Mouse (Mus musculus) ES-Bruce4 (cell line): Measurements from ENCODE around the gene Kirrel. TPM values are rescaled to one million over a fixed set of nuclear protein-coding genes. Genes with fewer than 3 reads are reported as not detected.
A peak's percentile ranks its signal among the peaks of the same experiment; 100 is the strongest.

ENCODE experiments used
- H3K27ac ChIP-seq: 2 replicates; pipeline ENCODE4 v1.5.1; 2012; ENCODE audit warnings: low read length, inconsistent platforms; ENCODE audit not compliant: insufficient read depth
- H3K27me3 ChIP-seq: 2 replicates; pipeline ENCODE4 v1.6.1; 2012; ENCODE audit warnings: mild to moderate bottlenecking, low read length, inconsistent platforms; ENCODE audit not compliant: control insufficient read depth, poor library complexity, insufficient read depth, severe bottlenecking
- H3K36me3 ChIP-seq: 2 replicates; pipeline ENCODE4 v1.6.1; 2012; ENCODE audit warnings: inconsistent platforms, mild to moderate bottlenecking, low read length, moderate library complexity; ENCODE audit not compliant: control insufficient read depth, poor library complexity, insufficient read depth, severe bottlenecking
- H3K4me1 ChIP-seq: one replicate; pipeline ENCODE4 v1.8.1; 2011; ENCODE audit warnings: low read length; ENCODE audit not compliant: control insufficient read depth, insufficient read depth
- H3K4me3 ChIP-seq: 2 replicates; pipeline ENCODE4 v1.5.1; 2011; ENCODE audit warnings: low read depth, mild to moderate bottlenecking, low read length
- H3K9ac ChIP-seq: 2 replicates; pipeline ENCODE4 v1.6.1; 2012; ENCODE audit warnings: low read depth, mild to moderate bottlenecking, inconsistent platforms; ENCODE audit not compliant: poor library complexity, severe bottlenecking
- H3K9me3 ChIP-seq: replicated peaks from 2 replicates; pipeline ENCODE4 v1.6.1; 2012; ENCODE audit warnings: mild to moderate bottlenecking, low read length, inconsistent platforms; ENCODE audit not compliant: control insufficient read depth, poor library complexity, insufficient read depth, severe bottlenecking
- CTCF ChIP-seq: IDR thresholded peaks from one replicate; pipeline ENCODE4 v1.8.1; 2011; ENCODE audit warnings: low read depth, low read length
- EP300 ChIP-seq: IDR thresholded peaks from 2 replicates; pipeline ENCODE4 v1.6.1; 2011; ENCODE audit warnings: low read depth, low read length; ENCODE audit not compliant: insufficient read depth
- POLR2A ChIP-seq: IDR thresholded peaks from one replicate; pipeline ENCODE4 v1.8.1; 2011; ENCODE audit warnings: low read length; ENCODE audit not compliant: insufficient read depth
- polyA plus RNA-seq: library from polyadenylated mRNA; stranded (reverse); fragments of >200 nt; gene quantifications from 2 replicates; pipeline ENCODE4 v1.2.4, GENCODE M21; 2011; ENCODE audit warnings: low read depth; ENCODE audit not compliant: missing spikeins, insufficient read depth, insufficient read length

The Kirrel gene
- polyA plus RNA-seq, 1 experiment, result 38.3 TPM

DNA sequence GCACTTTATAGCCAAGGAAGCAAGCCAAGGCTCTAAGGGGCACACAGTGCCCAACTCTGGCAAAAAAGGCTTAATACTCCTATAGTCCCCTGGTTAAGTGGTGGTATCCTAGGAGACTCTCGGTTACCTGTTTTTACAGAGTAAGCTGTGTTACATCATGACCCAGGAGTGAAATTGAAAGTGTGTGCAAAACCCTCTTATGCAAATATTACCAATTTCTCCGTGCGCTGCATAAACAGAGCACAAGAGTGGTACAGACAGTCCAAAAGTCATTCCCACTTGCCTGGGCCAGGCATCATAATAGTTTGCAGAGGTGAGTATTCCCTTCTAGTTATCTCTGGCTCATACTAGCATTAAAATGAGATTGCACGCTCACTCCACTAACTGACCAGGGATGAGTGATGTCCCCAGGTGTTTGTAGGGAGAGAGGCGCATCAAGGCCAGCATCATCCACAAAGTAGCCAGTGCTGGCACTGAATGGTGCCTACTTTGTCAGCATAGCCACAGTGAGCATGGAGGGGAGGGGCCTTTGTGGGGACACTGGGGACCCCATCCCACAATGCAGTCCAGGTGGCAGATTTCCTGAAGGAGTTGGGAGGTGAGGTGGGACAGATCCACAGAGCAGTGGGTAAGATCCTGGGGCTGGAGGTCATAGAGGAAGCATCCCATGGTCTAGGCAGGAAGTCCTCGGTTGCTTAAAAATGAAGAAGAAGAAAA is 10.3 kb downstream of the Kirrel start:
- Histone ChIP-seq H3K9ac (no peak overlapping the region), H3K27ac (peak overlapping the region; percentile 87), H3K36me3 (no peaks in the 10 kb centered on the region), H3K27me3 (no peaks in the 10 kb centered on the region), H3K4me3 (no peak overlapping the region), H3K4me1 (peaks cover 10% of the 10 kb centered on the region), H3K9me3 (no peaks in the 10 kb centered on the region)
- TF ChIP-seq CTCF, result no peak
- TF ChIP-seq EP300, result no peak
- no peak for TF ChIP-seq POLR2A

GRCm38 (mm10) chr3:87163116-87163515 is 11.4 kb downstream of the Kirrel start:
- Histone ChIP-seq H3K9me3 (no peaks in the 10 kb centered on the region), H3K4me1 (peaks cover 10% of the 10 kb centered on the region), H3K27ac (peak overlapping the region; percentile 87), H3K4me3 (no peak overlapping the region), H3K36me3 (no peaks in the 10 kb centered on the region), H3K27me3 (no peaks in the 10 kb centered on the region), H3K9ac (no peak overlapping the region)
- TF ChIP-seq CTCF (no peak), EP300 (peak; percentile 81), POLR2A (no peak)

- H3K4me1 ChIP-seq, result peaks cover 16% of the 10 kb centered on the region
- H3K4me3 ChIP-seq, result no peak overlapping the region
- H3K9me3 ChIP-seq, result no peaks in the 10 kb centered on the region
- TF ChIP-seq CTCF (no peak), POLR2A (no peak), EP300 (no peak)
- no peaks in the 10 kb centered on the region for H3K27me3 ChIP-seq
- H3K9ac ChIP-seq, result no peak overlapping the region
- no peaks in the 10 kb centered on the region for H3K36me3 ChIP-seq
- H3K27ac ChIP-seq, result no peak overlapping the region
Observed at GRCm38 (mm10) chr3:87162380-87162779, 12.2 kb downstream of the Kirrel start.

GRCm38 (mm10) chr3:87161601-87162000 is 12.9 kb downstream of the Kirrel start:
- Histone ChIP-seq H3K27me3 (no peaks in the 10 kb centered on the region), H3K4me3 (no peak overlapping the region), H3K36me3 (no peaks in the 10 kb centered on the region), H3K9ac (no peak overlapping the region), H3K27ac (no peak overlapping the region), H3K9me3 (no peaks in the 10 kb centered on the region), H3K4me1 (peaks cover 14% of the 10 kb centered on the region)
- TF ChIP-seq CTCF, result no peak
- TF ChIP-seq POLR2A, result no peak
- TF ChIP-seq EP300, result no peak

DNA sequence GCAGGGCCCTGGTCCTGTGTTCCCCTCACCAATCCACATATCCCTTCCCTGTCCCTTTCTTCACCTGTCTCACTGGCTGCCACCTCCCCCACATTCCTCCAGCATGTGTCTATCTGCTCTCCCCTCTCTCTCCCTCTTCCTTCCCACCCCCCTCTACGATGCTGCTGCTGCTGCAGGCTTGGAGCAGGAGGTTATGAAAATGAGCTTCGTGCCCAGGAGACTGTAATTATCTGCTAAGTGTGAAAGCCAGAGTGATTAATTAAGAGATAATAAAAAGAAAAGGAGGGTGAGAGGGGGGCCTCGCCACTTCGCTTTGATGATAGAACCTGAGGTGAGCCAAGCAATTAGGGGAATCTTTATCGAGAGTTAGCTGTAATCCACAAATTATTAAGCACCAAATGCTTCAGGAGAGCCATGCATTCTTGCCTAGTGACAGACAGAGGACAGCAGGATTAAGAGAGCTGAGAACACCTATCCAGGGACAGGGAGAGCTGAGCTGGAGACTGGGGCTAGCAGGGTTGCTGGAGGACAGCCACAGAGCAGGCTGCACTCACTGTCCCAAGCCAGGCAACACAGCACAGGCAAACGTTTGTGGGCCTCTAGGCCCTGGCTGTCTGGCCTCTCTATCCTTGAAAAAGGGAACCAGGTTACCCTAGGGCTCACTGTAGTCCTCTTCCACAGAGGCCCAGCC is 13.6 kb downstream of the Kirrel start:
- Histone ChIP-seq H3K27ac (no peak overlapping the region), H3K36me3 (no peaks in the 10 kb centered on the region), H3K4me3 (no peak overlapping the region), H3K9ac (no peak overlapping the region), H3K4me1 (peaks cover 14% of the 10 kb centered on the region), H3K9me3 (no peaks in the 10 kb centered on the region), H3K27me3 (no peaks in the 10 kb centered on the region)
- TF ChIP-seq CTCF (no peak), EP300 (no peak), POLR2A (no peak)

GRCm38 (mm10) chr3:87159190-87159589 is 15.4 kb downstream of the Kirrel start:
- Histone ChIP-seq H3K4me3 (no peak overlapping the region), H3K9me3 (no peaks in the 10 kb centered on the region), H3K9ac (no peak overlapping the region), H3K27me3 (no peaks in the 10 kb centered on the region), H3K4me1 (peaks cover 22% of the 10 kb centered on the region), H3K27ac (no peak overlapping the region), H3K36me3 (no peaks in the 10 kb centered on the region)
- TF ChIP-seq CTCF (no peak), POLR2A (no peak), EP300 (no peak)
